In the genomic region with DNA sequence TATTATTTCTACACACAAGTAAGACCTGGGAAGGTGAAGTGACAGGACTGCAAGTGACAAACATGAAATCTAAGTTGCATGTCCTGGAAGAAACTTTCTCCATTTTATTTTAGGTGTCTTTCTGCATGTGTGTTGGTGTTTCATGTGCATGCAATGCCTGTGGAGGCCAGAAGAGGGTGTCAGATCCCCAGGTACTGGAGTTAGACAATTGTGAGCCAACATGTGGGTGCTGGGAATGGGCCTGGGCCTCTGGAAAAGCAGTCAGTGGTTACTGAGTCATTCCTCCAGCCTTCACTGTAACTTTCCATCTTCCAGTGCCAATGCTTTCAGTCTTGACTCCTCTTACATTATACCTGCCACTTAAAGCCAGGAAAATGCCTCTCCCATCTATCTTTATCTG, we compare ENCODE assay signal across 15 mouse cellular contexts. TPM values are rescaled to one million over a fixed set of nuclear protein-coding genes. Genes with fewer than 3 reads are reported as not detected.
DNase-seq lines count a peak whose midpoint lies in the region; ATAC-seq and TF ChIP-seq lines count a peak whose summit lies in the region.
"Had no signal": no experiment of that assay in that cellular context is flagged by ENCODE, and none has a peak within 500 bp of the region (broad histone marks: within the 10 kb centered on the region; RNA-seq: fewer than 3 reads in every experiment).

No protein-coding gene starts in this region.

- no peaks in the 10 kb centered on the region for H3K4me1 ChIP-seq in kidney, postnatal 0 days (replicated peaks; ENCODE audit: insufficient read depth, low read length)
- no peaks in the 10 kb centered on the region for H3K4me1 ChIP-seq in kidney, embryonic 16.5 days (ENCODE audit: insufficient read depth, low read length)
- no peaks in the 10 kb centered on the region for H3K4me1 ChIP-seq in testis, adult 2 months (ENCODE audit: control insufficient read depth, insufficient read depth, low read length)
- H3K4me1 ChIP-seq: embryonic facial prominence, embryonic 10.5 days; midbrain, embryonic 10.5 days had no signal

- TF ChIP-seq POLR2A in testis, adult 2 months (IDR thresholded peaks at IDR 0.05; ENCODE audit: control insufficient read depth, low read depth, low read length), result no peak

- no peak overlapping the region for H3K4me2 ChIP-seq in kidney, postnatal 0 days (ENCODE audit: low read length)
- no peak overlapping the region for H3K4me2 ChIP-seq in kidney, embryonic 16.5 days (replicated peaks; ENCODE audit: low read depth, low read length)

- no peak for ATAC-seq in kidney, postnatal 0 days (replicated peaks; ENCODE audit: low FRiP score, low read depth)
- no peak for ATAC-seq in kidney, embryonic 16.5 days (ENCODE audit: low FRiP score, low TSS enrichment)

- H3K36me3 ChIP-seq in kidney, postnatal 0 days (ENCODE audit: insufficient read depth, low read length), result peaks cover 38% of the 10 kb centered on the region
- peaks cover 62% of the 10 kb centered on the region for H3K36me3 ChIP-seq in kidney, embryonic 16.5 days (ENCODE audit: insufficient read depth, low read length)
- H3K36me3 ChIP-seq in testis, adult 2 months (ENCODE audit: control insufficient read depth, insufficient read depth, low read length), result peaks cover 7% of the 10 kb centered on the region

- H3K27ac ChIP-seq in kidney, postnatal 0 days, result no peak overlapping the region
- H3K27ac ChIP-seq in kidney, embryonic 16.5 days (ENCODE audit: low read length), result no peak overlapping the region
- H3K27ac ChIP-seq in testis, adult 2 months (ENCODE audit: control insufficient read depth, insufficient read depth, low read depth, low read length), result 0 out of 2 replicates have a peak overlapping the region, but pooled peaks have one; percentile 25
- H3K27ac ChIP-seq: embryonic facial prominence, embryonic 10.5 days; midbrain, embryonic 10.5 days had no signal

- peak; percentile 34 for TF ChIP-seq CTCF in kidney, postnatal 0 days (IDR thresholded peaks at IDR 0.05; ENCODE audit: low read depth)
- no peak for TF ChIP-seq CTCF in testis, adult 2 months (IDR thresholded peaks at IDR 0.05; ENCODE audit: control insufficient read depth, insufficient read depth, insufficient replicate concordance, low read depth, low read length)

- H3K27me3 ChIP-seq in kidney, postnatal 0 days (ENCODE audit: insufficient read depth, low read length), result no peaks in the 10 kb centered on the region
- H3K27me3 ChIP-seq in kidney, embryonic 16.5 days (ENCODE audit: insufficient read depth, low read length), result no peaks in the 10 kb centered on the region
- H3K27me3 ChIP-seq in testis, adult 2 months (ENCODE audit: control insufficient read depth, insufficient read depth, low read length), result no peaks in the 10 kb centered on the region

- no peak overlapping the region for H3K4me3 ChIP-seq in kidney, postnatal 0 days (replicated peaks; ENCODE audit: low read depth, low read length)
- H3K4me3 ChIP-seq in kidney, embryonic 16.5 days (ENCODE audit: low read length), result no peak overlapping the region
- H3K4me3 ChIP-seq in testis, adult 2 months (ENCODE audit: control insufficient read depth, low read depth, low read length), result no peak overlapping the region
- H3K4me3 ChIP-seq: embryonic facial prominence, embryonic 10.5 days; midbrain, embryonic 10.5 days; myocyte had no signal

- no peaks in the 10 kb centered on the region for H3K9me3 ChIP-seq in kidney, postnatal 0 days (replicated peaks; ENCODE audit: low read length)
- H3K9me3 ChIP-seq in kidney, embryonic 16.5 days (ENCODE audit: low read length), result no peaks in the 10 kb centered on the region
- H3K9me3 ChIP-seq: embryonic facial prominence, embryonic 10.5 days; G1E; midbrain, embryonic 10.5 days had no signal

- H3K9ac ChIP-seq in kidney, postnatal 0 days (ENCODE audit: low read depth, low read length), result no peak overlapping the region
- no peak overlapping the region for H3K9ac ChIP-seq in kidney, embryonic 16.5 days (replicated peaks; ENCODE audit: low read length)

- no peak for DNase-seq in kidney, postnatal 0 days (ENCODE audit: low spot score)
- DNase-seq in testis, postnatal 10 days (ENCODE audit: low spot score), result no peak
- peak; percentile 53 for DNase-seq in NIH3T3 (ENCODE audit: low read depth)
- no peak for DNase-seq in embryo, embryonic 10.5 days (ENCODE audit: low spot score)
- no peak for DNase-seq in retina, embryonic 14.5 days (ENCODE audit: low spot score)
- DNase-seq: cerebellum, postnatal 10 days; heart, postnatal 10 days; kidney, postnatal 10 days; lung, postnatal 10 days had no signal

RNA-seq across cellular contexts. Expression of a gene that starts 19.9 kb away (rescaled TPM):
- polyA plus RNA-seq in kidney, postnatal 0 days (2015; fragmentation: Nextera tagmentation; extraction: Ambion mirVana), result 19.5 and 23.8 TPM in 2 replicates
- 13.6 and 15.5 TPM in 2 replicates for polyA plus RNA-seq in kidney, embryonic 16.5 days (2015; fragmentation: Nextera tagmentation; extraction: Ambion mirVana)
- polyA plus RNA-seq in testis, adult 2 months (2012; rRNA removed), result 7.8 and 8.8 TPM in 2 replicates
- polyA plus RNA-seq: myocyte had no signal

RNA-seq across cellular contexts. Expression of a gene that starts 24.6 kb away (rescaled TPM):
- 60.2 and 70.3 TPM in 2 replicates for polyA plus RNA-seq in kidney, postnatal 0 days (2015; fragmentation: Nextera tagmentation; extraction: Ambion mirVana)
- 97.4 and 108 TPM in 2 replicates for polyA plus RNA-seq in kidney, embryonic 16.5 days (2015; fragmentation: Nextera tagmentation; extraction: Ambion mirVana)
- polyA plus RNA-seq in testis, adult 2 months (2012; rRNA removed), result 84.1 and 97.0 TPM in 2 replicates

RNA-seq across cellular contexts. Expression of a gene that starts 24.9 kb away (rescaled TPM):
- polyA plus RNA-seq in kidney, postnatal 0 days (2015; fragmentation: Nextera tagmentation; extraction: Ambion mirVana), result 44.6 and 47.8 TPM in 2 replicates
- 52.9 and 55.9 TPM in 2 replicates for polyA plus RNA-seq in kidney, embryonic 16.5 days (2015; fragmentation: Nextera tagmentation; extraction: Ambion mirVana)
- polyA plus RNA-seq in testis, adult 2 months (2012; rRNA removed), result 129 and 135 TPM in 2 replicates

RNA-seq across cellular contexts. Expression of a gene that starts 34.4 kb away (rescaled TPM):
- 2.1 and 2.8 TPM in 2 replicates for polyA plus RNA-seq in kidney, postnatal 0 days (2015; fragmentation: Nextera tagmentation; extraction: Ambion mirVana)
- polyA plus RNA-seq in kidney, embryonic 16.5 days (2015; fragmentation: Nextera tagmentation; extraction: Ambion mirVana), result 2.2 and 2.8 TPM in 2 replicates
- 1.1 TPM in 2 replicates for polyA plus RNA-seq in testis, adult 2 months (2012; rRNA removed)
- polyA plus RNA-seq: myocyte had no signal

RNA-seq across cellular contexts. Expression of a gene that starts 37.3 kb away (rescaled TPM):
- 18.6 and 19.6 TPM in 2 replicates for polyA plus RNA-seq in kidney, postnatal 0 days (2015; fragmentation: Nextera tagmentation; extraction: Ambion mirVana)
- polyA plus RNA-seq in kidney, embryonic 16.5 days (2015; fragmentation: Nextera tagmentation; extraction: Ambion mirVana), result 16.1 and 18.4 TPM in 2 replicates
- 3.8 and 4.9 TPM in 2 replicates for polyA plus RNA-seq in testis, adult 2 months (2012; rRNA removed)
